In the genomic region with DNA sequence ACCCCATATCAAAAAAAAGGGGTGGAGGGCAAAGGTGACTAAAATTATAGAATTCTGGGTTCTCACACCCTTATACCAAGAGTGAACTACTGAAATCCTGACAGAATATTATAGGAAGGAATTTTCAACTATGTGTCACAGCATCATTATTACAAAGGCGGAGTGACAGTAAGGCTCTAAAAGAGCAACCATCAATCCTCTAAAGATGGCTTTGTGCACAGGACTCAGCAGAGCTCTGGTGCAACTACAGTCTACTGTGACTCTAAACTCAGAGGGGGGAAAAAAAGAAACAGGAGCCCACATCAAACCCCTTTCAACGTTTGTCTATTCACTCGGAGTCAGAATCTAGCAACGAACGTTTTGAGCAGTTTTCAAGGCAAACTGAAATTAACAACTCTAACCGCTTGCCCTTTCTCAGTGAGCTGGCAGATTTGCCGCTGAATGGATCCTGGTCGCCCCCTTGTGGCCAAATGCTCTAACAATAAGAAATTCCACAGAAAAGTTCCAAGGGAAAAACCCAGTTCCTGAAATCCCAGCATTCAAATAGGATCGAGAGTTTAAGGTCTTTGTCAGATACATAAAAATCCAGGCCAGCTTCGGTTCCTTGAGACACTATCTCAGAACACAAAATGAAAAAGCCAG, we compare ENCODE assay signal across 8 mouse cellular contexts. TPM values are rescaled to one million over a fixed set of nuclear protein-coding genes. Genes with fewer than 3 reads are reported as not detected.
DNase-seq lines count a peak whose midpoint lies in the region; ATAC-seq and TF ChIP-seq lines count a peak whose summit lies in the region.

No protein-coding gene starts in this region.

- ATAC-seq in heart, embryonic 16.5 days (replicated peaks; ENCODE audit: extremely low read depth, insufficient read depth, low FRiP score), result no peak
- no peak for ATAC-seq in liver, embryonic 15.5 days (ENCODE audit: insufficient read depth)
- ATAC-seq in neural tube, embryonic 15.5 days (ENCODE audit: low FRiP score), result no peak

- H3K4me2 ChIP-seq in heart, embryonic 16.5 days (ENCODE audit: low read depth, low read length), result peak overlapping the region; percentile 58
- H3K4me2 ChIP-seq in liver, embryonic 15.5 days, result peak overlapping the region; percentile 41
- H3K4me2 ChIP-seq in neural tube, embryonic 15.5 days, result peak overlapping the region; percentile 43; the same call in 1 of the 2 replicates

- WGBS in heart, embryonic 16.5 days, result 11% methylated on average over 10 of the region's 10 CpGs
- 9% methylated on average over 10 of the region's 10 CpGs for WGBS in large intestine, adult 2 months
- 7% methylated on average over 10 of the region's 10 CpGs for WGBS in liver, embryonic 15.5 days (ENCODE audit: insufficient replicate concordance)
- WGBS in neural tube, embryonic 15.5 days, result 12% methylated on average over 10 of the region's 10 CpGs

- peaks cover 3% of the 10 kb centered on the region for H3K4me1 ChIP-seq in embryonic fibroblast, embryonic 13.5 days (ENCODE audit: control insufficient read depth, insufficient read depth, low read length)
- no peaks in the 10 kb centered on the region for H3K4me1 ChIP-seq in heart, embryonic 16.5 days (ENCODE audit: control insufficient read depth, insufficient read depth, low read length)
- H3K4me1 ChIP-seq in liver, embryonic 15.5 days (replicated peaks), result peaks cover 5% of the 10 kb centered on the region; the same call in 1 of the 2 replicates
- 0 out of 2 replicates have a peak, but pooled peaks cover 4% of the 10 kb centered on the region for H3K4me1 ChIP-seq in neural tube, embryonic 15.5 days

- DNase-seq in CD4-positive helper T cell, adult 2 months (ENCODE audit: low read depth, low spot score), result peak; percentile 21
- DNase-seq in adrenal gland, postnatal 36 days, result peak; percentile 80 to 86
- DNase-seq in large intestine, adult 2 months (ENCODE audit: low read depth, low spot score), result peak; percentile 10
- peak; percentile 62 for DNase-seq in thymus, postnatal 14 days

- no peak overlapping the region for H3K27ac ChIP-seq in embryonic fibroblast, embryonic 13.5 days (ENCODE audit: insufficient read depth, low read length)
- no peak overlapping the region for H3K27ac ChIP-seq in heart, embryonic 16.5 days (ENCODE audit: low read length)
- H3K27ac ChIP-seq in liver, embryonic 15.5 days (replicated peaks), result no peak overlapping the region
- H3K27ac ChIP-seq in neural tube, embryonic 15.5 days (replicated peaks), result no peak overlapping the region

- TF ChIP-seq CTCF in embryonic fibroblast, embryonic 13.5 days (IDR thresholded peaks at IDR 0.05; ENCODE audit: borderline replicate concordance, insufficient read depth, low read length), result peak; percentile 62

- no peak for TF ChIP-seq POLR2A in embryonic fibroblast, embryonic 13.5 days (IDR thresholded peaks at IDR 0.05; ENCODE audit: low read depth, low read length)

- no peaks in the 10 kb centered on the region for H3K27me3 ChIP-seq in heart, embryonic 16.5 days (ENCODE audit: control insufficient read depth, insufficient read depth, low read length)
- peaks cover 15% of the 10 kb centered on the region for H3K27me3 ChIP-seq in liver, embryonic 15.5 days
- no peaks in the 10 kb centered on the region; the same call in 1 of the 2 replicates for H3K27me3 ChIP-seq in neural tube, embryonic 15.5 days (replicated peaks)

- no peaks in the 10 kb centered on the region for H3K36me3 ChIP-seq in heart, embryonic 16.5 days (ENCODE audit: control insufficient read depth, insufficient read depth)
- H3K36me3 ChIP-seq in liver, embryonic 15.5 days (replicated peaks), result no peaks in the 10 kb centered on the region
- no peaks in the 10 kb centered on the region for H3K36me3 ChIP-seq in neural tube, embryonic 15.5 days

- 0 out of 2 replicates have a peak overlapping the region, but pooled peaks have one; percentile 50 for H3K9ac ChIP-seq in heart, embryonic 16.5 days (ENCODE audit: low read length)
- no peak overlapping the region for H3K9ac ChIP-seq in liver, embryonic 15.5 days
- no peak overlapping the region for H3K9ac ChIP-seq in neural tube, embryonic 15.5 days (replicated peaks)

- H3K4me3 ChIP-seq in embryonic fibroblast, embryonic 13.5 days (ENCODE audit: insufficient read depth, low read length), result no peak overlapping the region
- 0 out of 2 replicates have a peak overlapping the region, but pooled peaks have one; percentile 23 for H3K4me3 ChIP-seq in heart, embryonic 16.5 days (ENCODE audit: low read length)
- H3K4me3 ChIP-seq in liver, embryonic 15.5 days (replicated peaks), result no peak overlapping the region
- no peak overlapping the region for H3K4me3 ChIP-seq in neural tube, embryonic 15.5 days (replicated peaks)

- H3K9me3 ChIP-seq in heart, embryonic 16.5 days (replicated peaks; ENCODE audit: control insufficient read depth, low read length), result no peaks in the 10 kb centered on the region
- H3K9me3 ChIP-seq in liver, embryonic 15.5 days (replicated peaks), result no peaks in the 10 kb centered on the region
- H3K9me3 ChIP-seq in neural tube, embryonic 15.5 days (replicated peaks), result no peaks in the 10 kb centered on the region

RNA-seq across cellular contexts. Expression of gene Usp44, which starts 18.5 kb away (rescaled TPM):
- total RNA-seq in adrenal gland, postnatal 36 days (2021), result not detected
- polyA plus RNA-seq in embryonic fibroblast, embryonic 13.5 days (2011; ENCODE audit: insufficient read length, low read depth, missing spikeins), result 0.26 TPM in 1 of 2 replicates, not detected in the other
- polyA plus RNA-seq in heart, embryonic 16.5 days (2015; fragmentation: Nextera tagmentation; extraction: Ambion mirVana), result 0.20 and 0.47 TPM in 2 replicates
- 0.05 and 0.16 TPM in 2 replicates for polyA plus RNA-seq in large intestine, adult 2 months (2012; rRNA removed)
- polyA plus RNA-seq in liver, embryonic 15.5 days (2015; fragmentation: Nextera tagmentation; extraction: Ambion mirVana), result 1.1 and 1.3 TPM in 2 replicates
- polyA plus RNA-seq in neural tube, embryonic 15.5 days (2015; fragmentation: Nextera tagmentation; extraction: Ambion mirVana), result 0.08 and 0.37 TPM in 2 replicates

Comparison
In these comparisons a context has a peak if more than half of its experiments do, and no peak if none do; other contexts are left out.
1. DNase-seq: peak in every context shown above with its lines; median percentile 83 in adrenal gland, postnatal 36 days; 62 in thymus, postnatal 14 days; 21 in CD4-positive helper T cell, adult 2 months; 10 in large intestine, adult 2 months.